Mouse (Mus musculus) mature B cell (primary cell): ENCODE results near the gene Pisd.
"Not testable (repeated sequence)": the region's sequence is repeated elsewhere in the genome, so short reads cannot be mapped to it uniquely, and the experiment has no call there.

Experiments used
- in situ Hi-C: fragments of 300-500 bp; cut with MboI; formaldehyde crosslinking; loops from 2 replicates; pipeline ENCODE4 v1.14.3; 2019

The Pisd gene

GRCm38 (mm10) chr5:32785313-32785915, at the start of gene Pisd:
TSS of gene Pisd (minus strand) at chr5:32785646.
- in situ Hi-C loops, result no loop called here

GRCm38 (mm10) chr5:32834497-32834896, 49.1 kb upstream of the Pisd start:
- in situ Hi-C loops, result no loop called here

- in situ Hi-C loops, result no loop called here
These were observed 44.6 kb upstream of the Pisd start for GRCm38 (mm10) chr5:32830054-32830453.

- in situ Hi-C loops, result not testable (repeated sequence)
These were observed 43.3 kb upstream of the Pisd start for GRCm38 (mm10) chr5:32828766-32829165.

- in situ Hi-C loops, result no loop called here
These were observed 41.6 kb upstream of the Pisd start, which contains the start of gene Gm20671 for GRCm38 (mm10) chr5:32827009-32827408. TSS of gene Gm20671 (minus strand) at chr5:32827109.

- in situ Hi-C loops, result no loop called here
These were observed 35.0 kb upstream of the Pisd start for GRCm38 (mm10) chr5:32820471-32820870.

GRCm38 (mm10) chr5:32815396-32815795, 29.9 kb upstream of the Pisd start:
- in situ Hi-C loops, result no loop called here

- in situ Hi-C loops, result not testable (repeated sequence)
These were observed 1.0 kb upstream of the Pisd start for GRCm38 (mm10) chr5:32786454-32786853.

GRCm38 (mm10) chr5:32784726-32785125, 720 bp downstream of the Pisd start:
- in situ Hi-C loops, result no loop called here

- in situ Hi-C loops, result no loop called here
These were observed 3.9 kb downstream of the Pisd start for GRCm38 (mm10) chr5:32781596-32781995.

GRCm38 (mm10) chr5:32778168-32778567, 7.3 kb downstream of the Pisd start:
- in situ Hi-C loops, result no loop called here

GRCm38 (mm10) chr5:32772361-32772760, 13.1 kb downstream of the Pisd start:
- in situ Hi-C loops, result no loop called here

- in situ Hi-C loops, result no loop called here
These were observed 17.6 kb downstream of the Pisd start for GRCm38 (mm10) chr5:32767636-32768373.

GRCm38 (mm10) chr5:32767004-32767403, 18.4 kb downstream of the Pisd start:
- in situ Hi-C loops, result no loop called here

- in situ Hi-C loops, result no loop called here
These were observed 23.8 kb downstream of the Pisd start for GRCm38 (mm10) chr5:32761566-32762140.

GRCm38 (mm10) chr5:32760787-32761186, 24.7 kb downstream of the Pisd start:
- in situ Hi-C loops, result no loop called here

- in situ Hi-C loops, result not testable (repeated sequence)
These were observed 25.1 kb downstream of the Pisd start for GRCm38 (mm10) chr5:32760352-32760751.

GRCm38 (mm10) chr5:32759662-32760061, 25.8 kb downstream of the Pisd start:
- in situ Hi-C loops, result no loop called here

- in situ Hi-C loops, result no loop called here
These were observed 29.3 kb downstream of the Pisd start for GRCm38 (mm10) chr5:32756141-32756540.

GRCm38 (mm10) chr5:32751736-32752135, 33.7 kb downstream of the Pisd start:
- in situ Hi-C loops, result no loop called here

GRCm38 (mm10) chr5:32748936-32749335, 36.5 kb downstream of the Pisd start:
- in situ Hi-C loops, result no loop called here

- in situ Hi-C loops, result no loop called here
These were observed 37.6 kb downstream of the Pisd start for GRCm38 (mm10) chr5:32747650-32748375.
